Mouse (Mus musculus): ENCODE measurements around the gene Trmt44.
A peak's percentile ranks its signal among the peaks of the same experiment; 100 is the strongest.

- no peak for TF ChIP-seq TCF12 (IDR thresholded peaks at IDR 0.05; ENCODE audit: insufficient read depth, poor library complexity, severe bottlenecking)
- TF ChIP-seq POLR2A (IDR thresholded peaks at IDR 0.05; ENCODE audit: insufficient read length, low read depth): no peak
- no peak for TF ChIP-seq MAX (IDR thresholded peaks at IDR 0.05; ENCODE audit: low read depth)
- TF ChIP-seq USF1 (IDR thresholded peaks at IDR 0.05; ENCODE audit: low read depth): no peak
- TF ChIP-seq CEBPB (IDR thresholded peaks at IDR 0.05; ENCODE audit: insufficient read depth, poor library complexity, severe bottlenecking): no peak
- peak in 1 of 3 experiments; percentile 32 for TF ChIP-seq MYOD1 (IDR thresholded peaks at IDR 0.05; ENCODE audit: control insufficient read depth in 1 of 3, insufficient read length in 2 of 3, low read depth in 2 of 3)
- TF ChIP-seq MYOG (IDR thresholded peaks at IDR 0.05; ENCODE audit: control insufficient read depth in 1 of 3, insufficient read depth in 1 of 3, insufficient read length in 2 of 3, low read depth in 2 of 3): peak in 1 of 3 experiments; percentile 5
- no peak for TF ChIP-seq TCF3 (IDR thresholded peaks at IDR 0.05; ENCODE audit: insufficient read length, low read depth)
- no peak for TF ChIP-seq E2F4 (IDR thresholded peaks at IDR 0.05; ENCODE audit: insufficient read depth)
- TF ChIP-seq POLR2AphosphoS2 (IDR thresholded peaks at IDR 0.05; ENCODE audit: insufficient read length, low read depth): no peak
Measured at GRCm38 (mm10) chr5:35609971-35610370, 35.1 kb upstream of the Trmt44 start.
